ENCODE assay signal across 28 mouse cellular contexts in the genomic region with DNA sequence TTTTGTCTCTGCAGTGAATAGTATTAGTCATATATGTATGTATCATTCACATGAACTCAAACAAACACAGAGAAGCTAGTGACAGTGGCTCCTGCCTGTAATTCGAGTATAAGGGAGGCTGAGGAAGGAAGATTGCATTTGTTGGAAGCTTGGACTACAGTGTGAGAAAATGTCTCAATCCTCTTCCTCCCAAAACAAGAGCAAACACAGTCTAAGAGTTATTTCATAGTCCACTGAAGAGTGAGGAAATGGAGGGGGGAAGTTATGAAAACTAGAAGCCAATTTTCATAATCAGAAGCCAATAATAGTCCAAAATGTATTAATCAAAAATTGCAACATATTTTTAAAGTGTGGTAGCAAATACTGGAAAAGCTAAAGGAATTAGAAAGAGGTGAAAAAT.
"Had no signal": no experiment of that assay in that cellular context is flagged by ENCODE, and none has a peak within 500 bp of the region (broad histone marks: within the 10 kb centered on the region; RNA-seq: fewer than 3 reads in every experiment).

No protein-coding gene starts in this region.

- H3K27ac ChIP-seq: embryonic facial prominence, embryonic 10.5 days; embryonic facial prominence, embryonic 12.5 days; embryonic facial prominence, embryonic 13.5 days; embryonic facial prominence, embryonic 15.5 days; forebrain, embryonic 10.5 days; forebrain, embryonic 12.5 days; forebrain, embryonic 13.5 days; forebrain, embryonic 15.5 days; gastrocnemius, adult 2 months; heart, adult 2 months had no signal

- ATAC-seq: forebrain, embryonic 13.5 days; forebrain, embryonic 14.5 days; forebrain, embryonic 15.5 days; forebrain, embryonic 16.5 days; forebrain, postnatal 0 days had no signal

- H3K4me1 ChIP-seq: embryonic facial prominence, embryonic 10.5 days; embryonic facial prominence, embryonic 12.5 days; embryonic facial prominence, embryonic 13.5 days; embryonic facial prominence, embryonic 15.5 days; forebrain, embryonic 10.5 days; forebrain, embryonic 12.5 days; forebrain, embryonic 13.5 days; forebrain, embryonic 15.5 days had no signal

- H3K4me3 ChIP-seq: embryonic facial prominence, embryonic 10.5 days; embryonic facial prominence, embryonic 12.5 days; embryonic facial prominence, embryonic 13.5 days; embryonic facial prominence, embryonic 15.5 days; erythroblast, embryonic 14.5 days; forebrain, embryonic 10.5 days; forebrain, embryonic 12.5 days; forebrain, embryonic 13.5 days; forebrain, embryonic 15.5 days; gastrocnemius, adult 2 months; heart, adult 2 months had no signal

- DNase-seq: cerebellum, adult 8-10 months; cerebellum, adult 9-10 months; cerebellum, adult 9-11 months; cerebellum, postnatal 10 days; cerebellum, postnatal 14 days; cerebellum, postnatal 25 days; cerebellum, postnatal 36 days; embryo, embryonic 11 days; forebrain, postnatal 0 days; gastrocnemius, adult 2 months; gastrocnemius, postnatal 10 days; gastrocnemius, postnatal 14 days; gastrocnemius, postnatal 25 days; gastrocnemius, postnatal 36 days; heart, adult 11 months; heart, adult 18-20 months; heart, adult 2 months had no signal

- H3K27me3 ChIP-seq: embryonic facial prominence, embryonic 12.5 days; embryonic facial prominence, embryonic 13.5 days; embryonic facial prominence, embryonic 15.5 days; forebrain, embryonic 12.5 days; forebrain, embryonic 13.5 days; forebrain, embryonic 15.5 days had no signal

- H3K36me3 ChIP-seq: embryonic facial prominence, embryonic 10.5 days; embryonic facial prominence, embryonic 12.5 days; embryonic facial prominence, embryonic 13.5 days; embryonic facial prominence, embryonic 15.5 days; forebrain, embryonic 10.5 days; forebrain, embryonic 12.5 days; forebrain, embryonic 15.5 days had no signal
